ENCODE assay signal across 9 mouse cellular contexts in genomic region chr1:74237671-74238070, GRCm38 (mm10). TPM values are rescaled to one million over a fixed set of nuclear protein-coding genes. Genes with fewer than 3 reads are reported as not detected.
DNase-seq lines count a peak whose midpoint lies in the region; ATAC-seq and TF ChIP-seq lines count a peak whose summit lies in the region.
"Had no signal": no experiment of that assay in that cellular context is flagged by ENCODE, and none has a peak within 500 bp of the region (broad histone marks: within the 10 kb centered on the region; RNA-seq: fewer than 3 reads in every experiment).

No protein-coding gene starts in this region.

- 0 out of 2 replicates have a peak overlapping the region, but pooled peaks have one; percentile 20 for H3K27ac ChIP-seq in kidney, embryonic 16.5 days (ENCODE audit: low read length)
- no peak overlapping the region for H3K27ac ChIP-seq in cortical plate, adult 2 months (ENCODE audit: insufficient read depth, low read length)
- H3K27ac ChIP-seq in intestine, embryonic 14.5 days (ENCODE audit: low read depth): peak overlapping the region; percentile 91
- no peak overlapping the region for H3K27ac ChIP-seq in midbrain, embryonic 16.5 days (ENCODE audit: low read length)

- H3K36me3 ChIP-seq in kidney, embryonic 16.5 days (ENCODE audit: insufficient read depth, low read length): no peaks in the 10 kb centered on the region
- H3K36me3 ChIP-seq in intestine, embryonic 14.5 days (ENCODE audit: control insufficient read depth, insufficient read depth, low read length): no peaks in the 10 kb centered on the region
- H3K36me3 ChIP-seq in midbrain, embryonic 16.5 days (ENCODE audit: control insufficient read depth, insufficient read depth, low read length): no peaks in the 10 kb centered on the region

- H3K9me3 ChIP-seq in kidney, embryonic 16.5 days (ENCODE audit: low read length): no peaks in the 10 kb centered on the region
- no peaks in the 10 kb centered on the region for H3K9me3 ChIP-seq in intestine, embryonic 14.5 days (ENCODE audit: control insufficient read depth, low read length)
- H3K9me3 ChIP-seq in midbrain, embryonic 16.5 days (replicated peaks; ENCODE audit: control insufficient read depth, low read length, poor library complexity, severe bottlenecking): no peaks in the 10 kb centered on the region

- TF ChIP-seq POLR2A in cortical plate, adult 2 months (IDR thresholded peaks at IDR 0.05; ENCODE audit: extremely low read depth, insufficient read depth, low read length): no peak

- DNase-seq in kidney, postnatal 4 days: no peak
- DNase-seq in intestine, embryonic 14.5 days (ENCODE audit: low spot score): no peak
- DNase-seq in retina, embryonic 14.5 days (ENCODE audit: low spot score): no peak
- DNase-seq in testis, postnatal 10 days (ENCODE audit: low spot score): no peak
- no peak for DNase-seq in thymus, postnatal 25 days
- DNase-seq: thymus, adult 18-20 months had no signal

- 17% methylated on average over 5 of the region's 5 CpGs for WGBS in kidney, embryonic 16.5 days
- 23% methylated on average over 5 of the region's 5 CpGs for WGBS in intestine, embryonic 14.5 days
- WGBS in midbrain, embryonic 16.5 days: 40% methylated on average over 5 of the region's 5 CpGs

- H3K9ac ChIP-seq in kidney, embryonic 16.5 days (replicated peaks; ENCODE audit: low read length): peak overlapping the region; percentile 98
- H3K9ac ChIP-seq in intestine, embryonic 14.5 days (ENCODE audit: low read length): peak overlapping the region; percentile 95
- H3K9ac ChIP-seq in midbrain, embryonic 16.5 days (ENCODE audit: low read depth, low read length): peak overlapping the region; percentile 97

- no peak for ATAC-seq in kidney, embryonic 16.5 days (ENCODE audit: low FRiP score, low TSS enrichment)
- ATAC-seq in intestine, embryonic 14.5 days (replicated peaks; ENCODE audit: low FRiP score, low TSS enrichment, low read depth): no peak
- no peak for ATAC-seq in midbrain, embryonic 16.5 days

- H3K4me1 ChIP-seq in kidney, embryonic 16.5 days (ENCODE audit: insufficient read depth, low read length): peaks cover 37% of the 10 kb centered on the region
- peaks cover 5% of the 10 kb centered on the region for H3K4me1 ChIP-seq in cortical plate, adult 2 months (ENCODE audit: control insufficient read depth, insufficient read depth, low read length)
- H3K4me1 ChIP-seq in intestine, embryonic 14.5 days (replicated peaks; ENCODE audit: control insufficient read depth, insufficient read depth, low read length): peaks cover 37% of the 10 kb centered on the region
- H3K4me1 ChIP-seq in midbrain, embryonic 16.5 days (ENCODE audit: control insufficient read depth, insufficient read depth, low read length): peaks cover 34% of the 10 kb centered on the region

- H3K4me3 ChIP-seq in kidney, embryonic 16.5 days (ENCODE audit: low read length): peak overlapping the region; percentile 100
- peak overlapping the region; percentile 95 for H3K4me3 ChIP-seq in cortical plate, adult 2 months (ENCODE audit: insufficient read depth, low read length)
- peak overlapping the region; percentile 99 for H3K4me3 ChIP-seq in intestine, embryonic 14.5 days (ENCODE audit: low read depth, low read length)
- H3K4me3 ChIP-seq in midbrain, embryonic 16.5 days (ENCODE audit: low read depth, low read length): peak overlapping the region; percentile 96

- H3K4me2 ChIP-seq in kidney, embryonic 16.5 days (replicated peaks; ENCODE audit: low read depth, low read length): peak overlapping the region; percentile 87
- H3K4me2 ChIP-seq in intestine, embryonic 14.5 days (ENCODE audit: low read length): peak overlapping the region; percentile 74
- peak overlapping the region; percentile 68 for H3K4me2 ChIP-seq in midbrain, embryonic 16.5 days (ENCODE audit: low read length)

- H3K27me3 ChIP-seq in kidney, embryonic 16.5 days (ENCODE audit: insufficient read depth, low read length): no peaks in the 10 kb centered on the region
- H3K27me3 ChIP-seq in intestine, embryonic 14.5 days (replicated peaks; ENCODE audit: control insufficient read depth, insufficient read depth, low read length): no peaks in the 10 kb centered on the region
- H3K27me3 ChIP-seq in midbrain, embryonic 16.5 days (ENCODE audit: control insufficient read depth, insufficient read depth, low read depth, low read length): no peaks in the 10 kb centered on the region

- TF ChIP-seq CTCF in cortical plate, adult 2 months (IDR thresholded peaks at IDR 0.05; ENCODE audit: extremely low read depth, insufficient read depth, low read length): no peak

RNA-seq across cellular contexts. Expression of gene Arpc2, which starts 1.8 kb away (rescaled TPM):
- polyA plus RNA-seq in kidney, embryonic 16.5 days (2015; fragmentation: Nextera tagmentation; extraction: Ambion mirVana): 441 and 457 TPM in 2 replicates
- 232 and 248 TPM in 2 replicates for polyA plus RNA-seq in cortical plate, adult 2 months (2012; rRNA removed)
- polyA plus RNA-seq in intestine, embryonic 14.5 days (2014; fragmentation: Nextera tagmentation; extraction: Ambion mirVana): 436 and 457 TPM in 2 replicates
- polyA plus RNA-seq in midbrain, embryonic 16.5 days (2015; fragmentation: Nextera tagmentation; extraction: Ambion mirVana): 434 and 444 TPM in 2 replicates

RNA-seq across cellular contexts. Expression of gene Gpbar1, which starts 40.7 kb away (rescaled TPM):
- 1.6 and 1.9 TPM in 2 replicates for polyA plus RNA-seq in kidney, embryonic 16.5 days (2015; fragmentation: Nextera tagmentation; extraction: Ambion mirVana)
- polyA plus RNA-seq in cortical plate, adult 2 months (2012; rRNA removed): not detected in 2 replicates
- 9.1 and 10.7 TPM in 2 replicates for polyA plus RNA-seq in intestine, embryonic 14.5 days (2014; fragmentation: Nextera tagmentation; extraction: Ambion mirVana)
- 0.20 and 0.34 TPM in 2 replicates for polyA plus RNA-seq in midbrain, embryonic 16.5 days (2015; fragmentation: Nextera tagmentation; extraction: Ambion mirVana)

RNA-seq across cellular contexts. Expression of gene Cxcr1, which starts 43.2 kb away (rescaled TPM):
- polyA plus RNA-seq in kidney, embryonic 16.5 days (2015; fragmentation: Nextera tagmentation; extraction: Ambion mirVana): not detected in 2 replicates
- not detected in 2 replicates for polyA plus RNA-seq in cortical plate, adult 2 months (2012; rRNA removed)
- not detected in 2 replicates for polyA plus RNA-seq in intestine, embryonic 14.5 days (2014; fragmentation: Nextera tagmentation; extraction: Ambion mirVana)
- polyA plus RNA-seq in midbrain, embryonic 16.5 days (2015; fragmentation: Nextera tagmentation; extraction: Ambion mirVana): not detected in 2 replicates

RNA-seq across cellular contexts. Expression of gene Aamp, which starts 46.9 kb away (rescaled TPM):
- polyA plus RNA-seq in kidney, embryonic 16.5 days (2015; fragmentation: Nextera tagmentation; extraction: Ambion mirVana): 322 and 350 TPM in 2 replicates
- 172 and 173 TPM in 2 replicates for polyA plus RNA-seq in cortical plate, adult 2 months (2012; rRNA removed)
- 252 and 269 TPM in 2 replicates for polyA plus RNA-seq in intestine, embryonic 14.5 days (2014; fragmentation: Nextera tagmentation; extraction: Ambion mirVana)
- polyA plus RNA-seq in midbrain, embryonic 16.5 days (2015; fragmentation: Nextera tagmentation; extraction: Ambion mirVana): 205 and 212 TPM in 2 replicates

RNA-seq across cellular contexts. Expression of gene Pnkd, which starts 47.1 kb away (rescaled TPM):
- polyA plus RNA-seq in kidney, embryonic 16.5 days (2015; fragmentation: Nextera tagmentation; extraction: Ambion mirVana): 149 and 156 TPM in 2 replicates
- 127 and 138 TPM in 2 replicates for polyA plus RNA-seq in cortical plate, adult 2 months (2012; rRNA removed)
- polyA plus RNA-seq in intestine, embryonic 14.5 days (2014; fragmentation: Nextera tagmentation; extraction: Ambion mirVana): 139 and 142 TPM in 2 replicates
- 117 and 125 TPM in 2 replicates for polyA plus RNA-seq in midbrain, embryonic 16.5 days (2015; fragmentation: Nextera tagmentation; extraction: Ambion mirVana)

Comparison
In these comparisons a context has a peak if more than half of its experiments do, and no peak if none do; other contexts are left out.
1. H3K27ac ChIP-seq: peak in kidney, embryonic 16.5 days (single experiment) and intestine, embryonic 14.5 days (single experiment); none in cortical plate, adult 2 months (single experiment) and midbrain, embryonic 16.5 days (single experiment).
2. Peak in every context shown above with its lines, with median percentiles within 50 percentile points of each other: H3K4me2 ChIP-seq, H3K4me3 ChIP-seq and H3K9ac ChIP-seq.